Mouse (Mus musculus): ENCODE data around the gene Crbn.

DNA sequence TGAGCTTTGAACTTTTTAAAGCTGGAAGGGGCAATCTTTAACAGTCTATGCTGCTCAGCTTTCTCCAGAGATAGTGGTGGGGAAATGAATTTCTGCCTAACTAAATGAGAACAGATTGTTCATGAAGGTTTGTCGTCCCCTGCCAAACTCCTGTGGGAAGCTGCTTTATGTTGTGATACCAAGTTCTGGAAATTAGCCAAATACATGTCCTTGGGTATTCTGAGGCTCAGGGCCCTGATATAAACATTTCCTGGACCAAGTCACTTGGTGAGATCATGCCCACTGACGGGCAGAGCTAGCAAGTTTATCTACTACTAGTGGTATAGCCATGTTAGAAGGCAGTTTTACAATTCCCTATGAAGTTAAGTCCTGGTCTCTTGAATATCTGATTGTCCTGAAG, 35.4 kb upstream of the Crbn start:
- TF ChIP-seq CTCF (conservative IDR thresholded peaks at IDR 0.05; ENCODE audit: insufficient read depth, insufficient read length, low read depth, low read length) = no peak
- TF ChIP-seq POLR2A (IDR thresholded peaks at IDR 0.05; ENCODE audit: low read depth, low read length) = no peak

Data from kidney, adult 2 months (tissue).